Mouse (Mus musculus): ENCODE results near the gene Sstr5.

DNA sequence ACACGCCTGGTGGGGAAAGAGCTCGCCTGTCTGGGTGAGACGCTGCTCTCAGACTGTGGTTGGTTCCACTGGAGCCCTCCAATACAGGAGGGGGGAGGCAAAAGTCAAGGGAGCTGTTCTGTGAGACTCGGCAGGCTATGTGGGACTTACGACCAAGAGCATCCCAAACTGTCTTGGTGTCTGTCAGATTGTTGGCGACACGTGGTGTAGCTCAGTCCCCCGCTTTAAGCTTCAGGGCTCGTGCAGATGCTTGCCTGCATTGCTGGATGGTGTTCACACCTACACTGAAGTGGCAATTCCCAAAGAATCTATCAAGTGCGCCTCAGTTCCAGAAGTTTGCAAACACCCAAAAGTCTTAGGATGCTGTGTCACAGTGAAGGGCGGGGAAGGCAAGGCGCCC is 49.2 kb downstream of the Sstr5 start:
- TF ChIP-seq GATA1 (IDR thresholded peaks at IDR 0.05; ENCODE audit: borderline replicate concordance, low read length) (no peak), FLI1 (IDR thresholded peaks at IDR 0.05; ENCODE audit: low read length) (no peak)

Data from megakaryocyte, embryonic 14.5 days (primary cell).